In genomic region chr1:90502371-90502770, GRCm38 (mm10) we compare ENCODE assay signal across 22 mouse cellular contexts.
"Had no signal": no experiment of that assay in that cellular context is flagged by ENCODE, and none has a peak within 500 bp of the region (broad histone marks: within the 10 kb centered on the region; RNA-seq: fewer than 3 reads in every experiment).

No protein-coding gene starts in this region.

- DNase-seq: forebrain, postnatal 0 days; gastrocnemius, postnatal 10 days; kidney, adult 11 months; kidney, adult 2 months; kidney, adult 9 months; kidney, postnatal 14 days; kidney, postnatal 36 days; layer of hippocampus, adult 9-11 months; layer of hippocampus, postnatal 36 days; left cerebral cortex, postnatal 4 days had no signal

- H3K4me2 ChIP-seq: heart, embryonic 12.5 days; heart, embryonic 15.5 days; hindbrain, embryonic 13.5 days; hindbrain, embryonic 15.5 days; kidney, embryonic 15.5 days; limb, embryonic 13.5 days; limb, embryonic 15.5 days; liver, embryonic 12.5 days had no signal

- H3K4me1 ChIP-seq: hindbrain, embryonic 15.5 days had no signal

- H3K27ac ChIP-seq: heart, embryonic 15.5 days; hindbrain, embryonic 13.5 days; hindbrain, embryonic 15.5 days; hindbrain, postnatal 0 days; kidney, embryonic 15.5 days; kidney, postnatal 0 days; limb, embryonic 13.5 days; limb, embryonic 15.5 days; liver, embryonic 12.5 days; liver, embryonic 14.5 days had no signal

- H3K9me3 ChIP-seq: heart, embryonic 15.5 days; hindbrain, embryonic 15.5 days; limb, embryonic 15.5 days had no signal

- H3K9ac ChIP-seq: forebrain, postnatal 0 days; heart, embryonic 12.5 days; heart, embryonic 15.5 days; hindbrain, embryonic 13.5 days; hindbrain, embryonic 15.5 days; kidney, embryonic 15.5 days; limb, embryonic 13.5 days; limb, embryonic 15.5 days; liver, embryonic 12.5 days; liver, embryonic 14.5 days had no signal

- H3K4me3 ChIP-seq: heart, embryonic 12.5 days; heart, embryonic 15.5 days; hindbrain, embryonic 13.5 days; hindbrain, embryonic 15.5 days; kidney, embryonic 15.5 days; limb, embryonic 13.5 days; limb, embryonic 15.5 days; liver, embryonic 12.5 days had no signal

- ATAC-seq: forebrain, postnatal 0 days; hindbrain, postnatal 0 days; intestine, embryonic 16.5 days; liver, embryonic 12.5 days had no signal

- H3K27me3 ChIP-seq: heart, embryonic 12.5 days; heart, embryonic 15.5 days; hindbrain, embryonic 13.5 days; hindbrain, embryonic 15.5 days; kidney, embryonic 15.5 days; limb, embryonic 13.5 days; limb, embryonic 15.5 days; liver, embryonic 12.5 days had no signal

- H3K36me3 ChIP-seq: heart, embryonic 12.5 days; heart, embryonic 15.5 days; hindbrain, embryonic 13.5 days; hindbrain, embryonic 15.5 days; kidney, embryonic 15.5 days; limb, embryonic 13.5 days; limb, embryonic 15.5 days; liver, embryonic 12.5 days had no signal
